Mouse (Mus musculus): ENCODE data around the gene Wfdc17.

DNA sequence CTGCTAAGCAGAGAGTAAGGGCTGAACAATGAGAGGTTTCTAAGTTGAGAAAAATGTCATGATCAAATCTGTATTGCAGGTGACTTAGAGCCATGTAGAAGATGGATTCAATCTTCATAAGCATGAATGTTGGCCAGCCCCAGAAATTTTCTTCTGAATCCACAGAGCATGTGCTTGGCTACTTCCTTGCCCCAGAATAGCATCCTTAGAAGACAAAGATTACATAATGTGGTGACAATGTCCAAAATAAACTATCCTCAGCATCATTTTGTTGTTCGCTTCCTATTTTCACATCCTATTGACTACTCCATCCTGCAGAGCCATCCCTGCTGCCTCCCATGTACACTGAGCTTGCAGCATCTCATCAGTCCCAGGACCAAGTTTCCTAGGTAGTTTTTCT, 28.1 kb upstream of the Wfdc17 start:
- TF ChIP-seq CTCF (IDR thresholded peaks at IDR 0.05; ENCODE audit: borderline replicate concordance, extremely low read depth, insufficient read depth, insufficient read length) (no peak), POLR2A (IDR thresholded peaks at IDR 0.05; ENCODE audit: borderline replicate concordance, extremely low read depth, insufficient read depth, insufficient read length, poor library complexity, severe bottlenecking) (no peak)

Data from brain, embryonic 14.5 days (tissue).